Mouse (Mus musculus) layer of hippocampus, adult 9-10 months (tissue): ENCODE results near the gene Zfpm1.
"Not testable (repeated sequence)": the region's sequence is repeated elsewhere in the genome, so short reads cannot be mapped to it uniquely, and the experiment has no call there.

Experiments used
- DNase-seq: peaks from one replicate; pipeline ENCODE4 v3.0.0; 2022; ENCODE audit warnings: low spot score

Gene Zfpm1

GRCm38 (mm10) chr8:122323951-122324402 is 42.0 kb downstream of the Zfpm1 start:
- DNase-seq: not testable (repeated sequence)

- no peak for DNase-seq
Observed at GRCm38 (mm10) chr8:122325196-122325595, 43.3 kb downstream of the Zfpm1 start.

DNA sequence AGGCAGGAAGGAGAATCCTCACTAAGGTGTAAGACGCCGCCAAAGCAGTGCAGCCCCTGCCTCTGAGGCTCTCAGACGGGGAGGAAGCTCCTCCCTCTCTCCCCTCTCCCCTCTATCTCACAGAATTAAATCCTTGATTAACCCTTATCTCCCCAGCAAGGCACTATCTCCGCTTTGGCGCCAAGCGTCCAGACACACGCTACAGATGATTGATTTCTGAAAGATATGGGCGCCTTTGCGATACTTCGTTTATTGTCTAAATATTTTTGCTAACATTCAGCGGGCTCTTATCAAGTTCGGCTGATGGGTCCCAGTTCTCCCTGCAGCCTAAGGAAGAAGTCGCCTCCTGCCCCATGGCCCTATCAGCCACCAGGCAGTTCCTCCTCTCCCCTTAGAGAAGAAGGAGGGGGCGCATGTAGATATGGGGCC is 44.2 kb downstream of the Zfpm1 start:
- DNase-seq: no peak

GRCm38 (mm10) chr8:122329072-122329471 is 47.1 kb downstream of the Zfpm1 start:
- DNase-seq: no peak

GRCm38 (mm10) chr8:122329553-122330239 is 47.8 kb downstream of the Zfpm1 start:
- no peak for DNase-seq

DNA sequence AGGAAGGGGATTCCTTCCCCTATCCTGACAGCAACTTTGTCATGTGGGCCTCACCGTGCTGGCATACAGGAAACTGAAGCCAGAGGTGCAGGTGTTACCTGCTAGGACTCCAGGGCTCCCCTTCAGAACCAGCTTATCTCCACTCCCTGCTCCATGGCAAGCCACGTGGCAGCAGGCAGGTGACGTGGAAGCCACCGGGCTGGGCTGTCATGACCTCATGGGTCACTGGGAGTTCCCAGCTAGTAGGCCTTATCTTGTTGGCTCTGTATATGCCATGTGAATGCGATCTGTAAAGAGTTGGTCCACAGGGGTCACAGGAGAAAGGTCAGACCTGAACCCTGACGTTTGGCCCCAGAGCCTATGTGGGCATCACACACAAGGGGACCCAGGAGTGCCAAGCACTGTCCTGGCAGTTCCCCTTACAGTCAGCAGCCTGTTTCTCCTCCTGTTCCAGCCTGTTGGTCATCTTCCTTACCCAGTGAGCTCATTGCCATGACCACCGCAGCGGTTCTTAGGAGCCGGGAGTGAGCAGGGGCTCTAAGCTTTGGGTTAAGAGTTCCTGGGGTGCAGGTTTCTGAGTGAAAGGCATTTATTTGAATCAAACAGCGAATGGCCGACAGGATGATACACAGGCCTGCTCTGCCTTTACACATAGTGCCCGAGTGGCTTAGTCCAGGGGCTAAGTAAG is 48.6 kb downstream of the Zfpm1 start:
- DNase-seq: no peak

DNA sequence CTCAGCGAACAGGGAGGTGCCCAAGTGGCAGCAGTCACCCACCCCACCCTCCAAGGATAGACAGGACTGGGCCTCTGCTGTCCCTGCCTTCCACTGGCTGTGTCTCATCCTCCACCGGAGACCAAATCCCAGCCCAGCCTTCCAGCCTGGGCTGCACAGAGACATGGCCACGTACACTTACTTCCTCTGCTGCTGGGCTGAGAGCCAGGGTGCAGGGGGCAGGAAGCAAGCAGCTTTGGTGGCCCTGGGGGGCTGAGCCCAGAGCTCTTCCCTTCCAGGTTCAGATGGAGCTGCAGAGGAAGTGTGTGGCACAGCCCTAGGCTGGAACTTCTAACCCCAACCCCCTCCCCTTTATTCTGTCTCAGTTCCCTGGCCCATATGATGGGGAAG is 49.2 kb downstream of the Zfpm1 start:
- DNase-seq: no peak

GRCm38 (mm10) chr8:122332753-122333506 is 51.0 kb downstream of the Zfpm1 start:
- DNase-seq: peak; percentile 74

- no peak for DNase-seq
Observed at GRCm38 (mm10) chr8:122333531-122333930, 51.6 kb downstream of the Zfpm1 start.

- DNase-seq: no peak
Observed at GRCm38 (mm10) chr8:122334791-122335490, 53.0 kb downstream of the Zfpm1 start.

DNA sequence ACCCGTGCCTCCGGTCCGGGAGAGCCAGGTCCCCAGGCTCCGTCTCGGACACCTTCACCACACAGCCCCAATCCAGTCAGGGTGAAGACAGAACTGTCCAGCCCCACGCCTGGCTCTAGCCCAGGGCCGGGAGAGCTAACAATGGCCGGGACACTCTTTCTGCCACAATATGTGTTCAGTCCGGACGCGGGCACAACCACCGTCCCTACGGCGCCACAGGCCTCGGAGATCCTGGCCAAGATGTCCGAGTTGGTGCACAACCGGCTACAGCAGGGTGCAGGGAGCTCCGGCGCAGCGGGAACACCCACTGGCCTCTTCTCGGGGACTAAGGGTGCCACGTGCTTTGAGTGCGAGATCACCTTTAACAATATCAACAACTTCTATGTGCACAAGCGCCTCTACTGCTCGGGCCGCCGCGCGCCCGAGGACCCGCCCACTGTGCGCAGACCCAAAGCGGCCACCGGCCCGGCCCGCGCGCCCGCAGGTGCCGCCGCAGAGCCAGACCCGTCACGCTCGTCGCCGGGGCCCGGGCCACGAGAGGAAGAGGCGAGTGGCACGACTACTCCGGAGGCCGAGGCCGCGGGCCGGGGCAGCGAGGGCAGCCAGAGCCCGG is 53.8 kb downstream of the Zfpm1 start:
- no peak for DNase-seq

GRCm38 (mm10) chr8:122336251-122336910 is 54.4 kb downstream of the Zfpm1 start:
- DNase-seq: no peak

DNA sequence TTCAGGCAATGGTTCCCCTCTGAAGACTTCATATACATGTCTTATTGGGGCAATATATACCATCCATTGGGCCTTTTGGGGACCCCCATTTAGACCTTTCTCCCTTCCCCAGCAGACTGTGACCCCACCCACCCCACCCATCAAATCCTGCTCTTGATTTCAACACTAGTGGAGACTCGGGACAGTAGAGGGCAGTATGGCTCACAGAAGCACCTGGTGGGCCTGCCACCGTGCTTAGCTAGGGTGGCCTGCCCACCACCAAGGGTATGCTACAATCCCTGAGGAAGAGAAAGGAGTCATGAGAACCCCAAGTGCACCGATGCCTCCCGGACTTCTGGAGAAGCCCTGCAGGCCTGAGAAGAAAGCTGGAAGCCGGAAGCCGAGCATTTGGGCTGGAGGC is 56.9 kb downstream of the Zfpm1 start:
- no peak for DNase-seq

- DNase-seq: no peak
Observed at GRCm38 (mm10) chr8:122340761-122341160, 58.8 kb downstream of the Zfpm1 start.

GRCm38 (mm10) chr8:122341790-122342189 is 59.8 kb downstream of the Zfpm1 start:
- no peak for DNase-seq

DNA sequence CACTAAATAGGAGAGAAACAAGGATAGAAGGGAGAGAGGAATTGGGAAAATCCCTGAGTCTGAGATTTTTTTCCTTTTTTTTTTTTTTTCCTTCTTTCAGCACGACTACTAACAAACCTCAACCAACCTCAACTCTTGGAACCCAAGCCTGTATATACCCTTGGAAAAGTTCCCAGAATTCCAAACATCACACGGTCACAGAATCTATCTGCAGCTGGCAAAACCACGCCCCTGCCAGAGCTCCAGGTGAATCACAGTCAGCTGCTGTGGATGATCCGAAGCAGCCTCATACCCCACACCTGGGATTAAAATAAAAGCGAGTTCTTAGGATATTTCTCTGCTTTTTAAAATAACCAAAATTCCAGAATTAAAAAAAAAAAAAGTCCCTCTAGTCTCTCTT is 60.4 kb downstream of the Zfpm1 start:
- no peak for DNase-seq

DNA sequence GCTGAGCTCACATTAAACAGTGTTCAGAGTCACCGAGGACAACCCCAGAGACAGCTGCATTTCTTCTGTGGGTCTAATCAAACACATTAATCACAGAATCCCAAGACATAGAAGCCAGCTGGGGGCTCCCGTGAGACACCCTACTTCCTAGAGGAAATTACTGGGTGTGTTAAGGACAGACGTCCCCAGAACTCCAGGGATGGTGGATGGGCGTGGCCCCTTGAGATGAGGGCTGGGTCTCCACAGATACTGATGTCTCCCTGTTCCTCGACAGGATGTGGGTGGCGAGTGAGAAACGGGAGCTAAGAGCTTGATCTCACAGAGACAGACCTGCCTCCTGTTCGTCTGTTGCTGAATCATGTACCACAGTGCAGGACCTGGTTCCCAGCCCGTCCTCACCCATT is 60.9 kb downstream of the Zfpm1 start:
- no peak for DNase-seq

GRCm38 (mm10) chr8:122343341-122343740 is 61.4 kb downstream of the Zfpm1 start:
- no peak for DNase-seq

- DNase-seq: no peak
Observed at GRCm38 (mm10) chr8:122343758-122344157, 61.8 kb downstream of the Zfpm1 start.

GRCm38 (mm10) chr8:122344219-122344618 is 62.3 kb downstream of the Zfpm1 start:
- no peak for DNase-seq
